Mouse (Mus musculus) liver, embryonic 13.5 days (tissue): ENCODE measurements around the gene Gm42417. TPM values are rescaled to one million over a fixed set of nuclear protein-coding genes. Genes with fewer than 3 reads are reported as not detected.

Experiments
- ATAC-seq: fragments of 200-750 bp; cut with Nextera tagmentation; 2 replicates; pipeline ENCODE4 v1.8.0; 2017; ENCODE audit warnings: low read depth, mild to moderate bottlenecking, moderate number of reproducible peaks, moderate library complexity
- DNase-seq: peaks from one replicate; pipeline ENCODE4 v3.0.0; 2022
- H3K27ac ChIP-seq: fragments of 300-500 bp; sonication (generic); 2 replicates; pipeline ENCODE4 v1.5.1; 2015; ENCODE audit warnings: moderate library complexity, mild to moderate bottlenecking, inconsistent platforms
- H3K27me3 ChIP-seq: fragments of 300-500 bp; sonication (generic); 2 replicates; pipeline ENCODE4 v1.6.1; 2015; ENCODE audit warnings: mild to moderate bottlenecking, inconsistent platforms
- H3K36me3 ChIP-seq: fragments of 300-500 bp; sonication (generic); 2 replicates; pipeline ENCODE4 v1.6.1; 2015; ENCODE audit warnings: mild to moderate bottlenecking, inconsistent platforms
- H3K4me1 ChIP-seq: fragments of 300-500 bp; sonication (generic); replicated peaks from 2 replicates; pipeline ENCODE4 v1.6.1; 2015; ENCODE audit warnings: inconsistent platforms
- H3K4me2 ChIP-seq: fragments of 300-500 bp; sonication (generic); 2 replicates; pipeline ENCODE4 v1.6.1; 2015; ENCODE audit warnings: inconsistent platforms, mild to moderate bottlenecking, moderate library complexity
- H3K4me3 ChIP-seq: fragments of 300-500 bp; sonication (generic); replicated peaks from 2 replicates; pipeline ENCODE4 v1.5.1; 2015; ENCODE audit warnings: mild to moderate bottlenecking, inconsistent platforms
- H3K9ac ChIP-seq: fragments of 300-500 bp; sonication (generic); 2 replicates; pipeline ENCODE4 v1.6.1; 2015; ENCODE audit warnings: mild to moderate bottlenecking, inconsistent platforms
- H3K9me3 ChIP-seq: fragments of 300-500 bp; sonication (generic); replicated peaks from 2 replicates; pipeline ENCODE4 v1.6.1; 2016; ENCODE audit warnings: inconsistent platforms
- WGBS: fragments of 180-500 bp; shearing (Covaris S2); methylation state at CpG from one replicate; pipeline ENCODE4 v1.1.7; 2015; ENCODE audit not compliant: insufficient replicate concordance; 5-methylcytosine and 5-hydroxymethylcytosine counted together
- polyA plus RNA-seq: library from polyadenylated mRNA; unstranded; fragments of >200 nt; fragmentation: Nextera tagmentation; extraction: Ambion mirVana; gene quantifications from 2 replicates; pipeline ENCODE4 v1.2.1, GENCODE M21; 2015

Gm42417 gene
- polyA plus RNA-seq, 1 experiment from 2014 or later, result not detected

GRCm38 (mm10) chr1:36513718-36514117 lies 25.5 kb downstream of the Gm42417 start:
- H3K9ac ChIP-seq, result peak overlapping the region; percentile 89
- no peak for DNase-seq
- H3K36me3 ChIP-seq, result peaks cover 22% of the 10 kb centered on the region

GRCm38 (mm10) chr1:36513310-36513709 lies 25.9 kb downstream of the Gm42417 start:
- Histone ChIP-seq H3K27ac (no peak overlapping the region), H3K27me3 (no peaks in the 10 kb centered on the region), H3K9me3 (no peaks in the 10 kb centered on the region), H3K4me3 (peak overlapping the region; percentile 96), H3K36me3 (peaks cover 18% of the 10 kb centered on the region), H3K4me2 (peak overlapping the region; percentile 96), H3K4me1 (peaks cover 30% of the 10 kb centered on the region), H3K9ac (peak overlapping the region; percentile 89)
- no peak for ATAC-seq
- no peak for DNase-seq
- WGBS, result 5% methylated on average over 1 of the region's 1 CpGs

More at GRCm38 (mm10) chr1:36513718-36514117, 25.5 kb downstream of the Gm42417 start:
- Histone ChIP-seq H3K4me3 (peak overlapping the region; percentile 96), H3K4me1 (peaks cover 30% of the 10 kb centered on the region), H3K9me3 (no peaks in the 10 kb centered on the region), H3K27ac (no peak overlapping the region), H3K27me3 (no peaks in the 10 kb centered on the region), H3K4me2 (peak overlapping the region; percentile 96)
- ATAC-seq, result no peak
- WGBS, result 54% methylated on average over 2 of the region's 2 CpGs

GRCm38 (mm10) chr1:36512966-36513280 lies 26.3 kb downstream of the Gm42417 start:
- no peaks in the 10 kb centered on the region for H3K27me3 ChIP-seq

DNA sequence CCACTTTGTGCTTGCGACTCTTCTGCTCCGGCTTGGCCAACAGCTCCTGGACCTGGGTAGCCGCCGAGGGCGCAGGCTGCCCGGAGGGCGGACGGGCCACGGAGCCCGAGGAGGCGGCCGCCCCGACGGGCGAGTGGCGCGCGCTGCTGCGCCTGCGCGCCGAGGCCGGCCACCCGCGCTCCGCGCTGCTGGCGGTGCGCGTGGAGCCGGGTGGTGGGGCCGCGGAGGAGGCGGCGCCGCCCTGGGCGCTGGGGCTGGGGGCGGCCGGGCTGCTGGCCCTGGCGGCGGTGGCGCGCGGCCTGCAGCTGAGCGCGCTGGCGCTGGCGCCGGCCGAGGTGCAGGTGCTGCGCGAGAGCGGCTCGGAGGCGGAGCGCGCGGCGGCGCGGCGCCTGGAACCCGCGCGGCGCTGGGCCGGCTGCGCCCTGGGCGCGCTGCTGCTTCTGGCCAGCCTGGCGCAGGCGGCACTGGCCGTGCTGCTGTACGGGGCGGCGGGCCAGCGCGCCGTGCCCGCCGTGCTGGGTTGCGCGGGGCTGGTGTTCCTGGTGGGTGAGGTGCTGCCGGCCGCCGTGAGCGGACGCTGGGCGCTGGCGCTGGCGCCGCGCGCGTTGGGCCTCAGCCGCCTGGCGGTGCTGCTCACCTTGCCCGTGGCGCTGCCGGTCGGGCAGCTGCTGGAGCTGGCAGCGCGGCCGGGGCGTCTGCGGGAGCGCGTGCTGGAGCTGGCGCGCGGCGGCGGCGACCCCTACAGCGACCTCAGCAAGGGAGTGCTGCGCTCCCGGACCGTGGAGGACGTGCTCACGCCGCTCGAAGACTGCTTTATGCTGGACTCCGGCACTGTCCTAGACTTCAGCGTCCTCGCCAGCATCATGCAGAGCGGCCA lies 26.9 kb downstream of the Gm42417 start:
- Histone ChIP-seq H3K4me3 (peak overlapping the region; percentile 96), H3K36me3 (peaks cover 18% of the 10 kb centered on the region), H3K27me3 (no peaks in the 10 kb centered on the region), H3K4me1 (peaks cover 30% of the 10 kb centered on the region), H3K9me3 (no peaks in the 10 kb centered on the region), H3K27ac (peak overlapping the region; percentile 94), H3K9ac (peak overlapping the region; percentile 89), H3K4me2 (peak overlapping the region; percentile 96)
- under 1% methylated on average over 105 of the region's 126 CpGs for WGBS
- DNase-seq (peak; percentile 28), ATAC-seq (peak; percentile 52)

More at GRCm38 (mm10) chr1:36512966-36513280, 26.3 kb downstream of the Gm42417 start:
- no peak overlapping the region for H3K27ac ChIP-seq
- 5% methylated on average over 16 of the region's 16 CpGs for WGBS
- ATAC-seq (no peak), DNase-seq (no peak)
- H3K9me3 ChIP-seq, result no peaks in the 10 kb centered on the region
- peaks cover 30% of the 10 kb centered on the region for H3K4me1 ChIP-seq
- peak overlapping the region; percentile 96 for H3K4me3 ChIP-seq
- peak overlapping the region; percentile 96 for H3K4me2 ChIP-seq
- H3K9ac ChIP-seq, result peak overlapping the region; percentile 89
- H3K36me3 ChIP-seq, result peaks cover 18% of the 10 kb centered on the region

DNA sequence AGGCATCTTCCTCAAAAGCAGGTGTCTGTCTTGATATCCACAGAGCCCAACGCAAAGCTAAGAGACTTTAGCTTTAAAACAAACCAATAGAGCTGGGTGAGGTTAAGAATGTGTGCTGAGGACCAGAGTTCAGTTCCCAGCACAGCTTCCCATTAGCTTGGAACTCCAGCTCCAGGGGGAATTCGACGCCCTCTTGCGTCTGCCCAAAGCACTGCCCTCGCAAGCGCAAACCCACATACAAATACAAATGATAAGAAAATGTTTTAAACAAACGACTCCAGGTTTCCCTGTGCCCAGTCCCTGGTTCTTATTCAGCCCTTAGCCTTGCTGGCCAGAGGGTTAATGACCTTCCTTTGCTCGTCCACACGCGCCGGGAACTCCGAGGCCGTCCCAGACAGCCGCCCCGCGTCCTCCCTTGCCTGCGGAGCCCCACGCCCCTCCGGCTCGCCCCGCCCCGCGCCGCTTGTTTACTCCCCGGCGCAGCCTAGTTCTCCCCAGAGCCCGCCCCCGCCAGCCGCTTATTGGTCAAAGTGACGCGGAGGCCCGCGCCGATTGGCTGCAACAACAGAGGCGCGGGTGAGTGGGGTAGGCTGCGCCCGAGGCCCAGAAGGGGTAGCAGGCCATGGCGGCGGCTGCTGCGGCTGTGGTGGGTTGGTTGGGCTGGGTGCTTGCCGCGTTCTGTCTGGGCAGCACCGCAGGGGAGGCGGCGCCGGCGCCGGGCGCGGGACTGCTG lies 27.8 kb downstream of the Gm42417 start, which contains the start of gene Cnnm3:
Gene Cnnm3 (plus strand): TSS at position 579 of the 733 bp plus-strand sequence.
- DNase-seq (peak; percentile 96), ATAC-seq (peak; percentile 98)
- H3K27ac ChIP-seq, result peak within 1 kb of the TSS; percentile 94
- no peaks in the 10 kb centered on the region for H3K9me3 ChIP-seq
- peaks cover 30% of the 10 kb centered on the region for H3K4me1 ChIP-seq
- WGBS, result 2% methylated on average over 51 of the region's 51 CpGs
- peak within 1 kb of the TSS; percentile 96 for H3K4me2 ChIP-seq
- H3K4me3 ChIP-seq, result peak within 1 kb of the TSS; percentile 96
- peak within 1 kb of the TSS; percentile 89 for H3K9ac ChIP-seq
- H3K36me3 ChIP-seq, result peaks cover 12% of the 10 kb centered on the region
- no peaks in the 10 kb centered on the region for H3K27me3 ChIP-seq

DNA sequence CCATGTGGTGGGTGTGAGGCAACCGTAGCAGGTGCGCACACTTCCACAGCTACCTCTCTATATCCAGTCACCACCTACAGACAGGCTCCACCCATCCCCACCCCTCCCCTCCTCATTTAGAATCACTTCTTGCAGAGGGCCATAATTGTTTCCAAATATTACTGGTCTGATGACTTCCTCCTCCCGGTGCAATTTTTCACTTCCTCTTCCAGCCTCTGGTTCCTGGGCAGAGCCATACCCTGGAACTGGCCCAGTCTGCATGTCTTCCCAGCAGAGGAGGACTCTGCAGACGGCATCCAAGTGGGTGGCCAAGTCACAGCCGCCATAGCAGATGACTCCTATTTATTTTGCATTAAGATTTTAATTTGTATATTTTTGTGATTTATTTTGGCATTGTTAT lies 31.0 kb downstream of the Gm42417 start:
- H3K27me3 ChIP-seq, result no peaks in the 10 kb centered on the region
- no peak overlapping the region for H3K4me3 ChIP-seq
- H3K4me2 ChIP-seq, result no peak overlapping the region
- DNase-seq (no peak), ATAC-seq (no peak)
- H3K4me1 ChIP-seq, result peaks cover 8% of the 10 kb centered on the region
- H3K9ac ChIP-seq, result no peak overlapping the region
- no peaks in the 10 kb centered on the region for H3K36me3 ChIP-seq
- no peaks in the 10 kb centered on the region for H3K9me3 ChIP-seq
- WGBS, result 55% methylated on average over 5 of the region's 5 CpGs
- H3K27ac ChIP-seq, result no peak overlapping the region

DNA sequence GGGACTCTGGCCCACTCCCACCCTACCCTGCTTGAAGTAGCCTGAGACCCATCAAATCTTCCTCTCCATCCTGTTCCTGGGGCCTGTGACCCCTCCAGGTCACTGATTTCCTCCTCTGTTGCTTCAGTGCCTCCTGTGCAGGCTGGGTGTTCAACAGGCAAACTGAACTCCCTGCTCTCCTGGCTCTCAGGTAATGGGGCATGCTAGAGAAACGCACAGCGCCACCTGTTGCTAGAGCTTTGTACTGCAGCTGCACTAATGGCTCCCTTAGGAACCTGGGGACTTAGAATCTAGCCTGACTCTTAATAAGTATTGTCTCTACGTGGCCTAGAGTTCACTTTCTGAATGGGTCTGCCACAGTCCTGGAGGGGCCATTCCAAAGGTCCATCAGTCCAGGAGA lies 38.0 kb downstream of the Gm42417 start:
- H3K9ac ChIP-seq, result no peak overlapping the region
- no peak overlapping the region for H3K4me2 ChIP-seq
- WGBS, result 4% methylated on average over 3 of the region's 3 CpGs
- ATAC-seq (peak; percentile 48; the same call in 1 of the 2 replicates), DNase-seq (peak; percentile 52)
- no peaks in the 10 kb centered on the region for H3K4me1 ChIP-seq
- no peaks in the 10 kb centered on the region for H3K27me3 ChIP-seq
- H3K4me3 ChIP-seq, result no peak overlapping the region
- H3K9me3 ChIP-seq, result no peaks in the 10 kb centered on the region
- H3K27ac ChIP-seq, result no peak overlapping the region
- H3K36me3 ChIP-seq, result no peaks in the 10 kb centered on the region

- DNase-seq (no peak), ATAC-seq (no peak)
- no peaks in the 10 kb centered on the region for H3K36me3 ChIP-seq
- H3K9me3 ChIP-seq, result no peaks in the 10 kb centered on the region
- H3K4me2 ChIP-seq, result no peak overlapping the region
- no peaks in the 10 kb centered on the region for H3K4me1 ChIP-seq
- H3K27me3 ChIP-seq, result no peaks in the 10 kb centered on the region
- no peak overlapping the region for H3K27ac ChIP-seq
- H3K4me3 ChIP-seq, result no peak overlapping the region
- WGBS, result 53% methylated on average over 2 of the region's 2 CpGs
- no peak overlapping the region for H3K9ac ChIP-seq
Observed at GRCm38 (mm10) chr1:36497312-36497711, 41.9 kb downstream of the Gm42417 start.

GRCm38 (mm10) chr1:36496719-36497118 lies 42.5 kb downstream of the Gm42417 start:
- WGBS, result 41% methylated on average over 2 of the region's 2 CpGs
- H3K4me1 ChIP-seq, result no peaks in the 10 kb centered on the region; the same call in 1 of the 2 replicates
- no peak for DNase-seq

GRCm38 (mm10) chr1:36493299-36493698 lies 45.9 kb downstream of the Gm42417 start:
- no peaks in the 10 kb centered on the region for H3K9me3 ChIP-seq
- no peak overlapping the region for H3K4me2 ChIP-seq
- DNase-seq (no peak), ATAC-seq (no peak)
- no peaks in the 10 kb centered on the region for H3K36me3 ChIP-seq
- 73% methylated on average over 6 of the region's 6 CpGs for WGBS
- H3K4me3 ChIP-seq, result no peak overlapping the region
- H3K27ac ChIP-seq, result no peak overlapping the region
- H3K27me3 ChIP-seq, result no peaks in the 10 kb centered on the region
- no peak overlapping the region for H3K9ac ChIP-seq
- no peaks in the 10 kb centered on the region; the same call in 1 of the 2 replicates for H3K4me1 ChIP-seq

More at GRCm38 (mm10) chr1:36496719-36497118, 42.5 kb downstream of the Gm42417 start:
- Histone ChIP-seq H3K27ac (no peak overlapping the region), H3K4me2 (no peak overlapping the region), H3K4me3 (no peak overlapping the region), H3K27me3 (no peaks in the 10 kb centered on the region), H3K36me3 (no peaks in the 10 kb centered on the region), H3K9ac (no peak overlapping the region), H3K9me3 (no peaks in the 10 kb centered on the region)
- ATAC-seq, result no peak

GRCm38 (mm10) chr1:36492416-36493139 lies 46.7 kb downstream of the Gm42417 start:
- no peak overlapping the region for H3K27ac ChIP-seq
- WGBS, result 40% methylated on average over 9 of the region's 9 CpGs
- no peaks in the 10 kb centered on the region for H3K27me3 ChIP-seq
- H3K4me1 ChIP-seq, result no peaks in the 10 kb centered on the region; the same call in 1 of the 2 replicates
- ATAC-seq (no peak), DNase-seq (no peak)
- no peaks in the 10 kb centered on the region for H3K9me3 ChIP-seq
- no peak overlapping the region for H3K9ac ChIP-seq
- no peak overlapping the region for H3K4me3 ChIP-seq
- no peaks in the 10 kb centered on the region for H3K36me3 ChIP-seq
- H3K4me2 ChIP-seq, result no peak overlapping the region
